Mouse (Mus musculus): ENCODE data around the gene Tmem262.
"Not testable (repeated sequence)": the region's sequence is repeated elsewhere in the genome, so short reads cannot be mapped to it uniquely, and the experiment has no call there.

Gene Tmem262

DNA sequence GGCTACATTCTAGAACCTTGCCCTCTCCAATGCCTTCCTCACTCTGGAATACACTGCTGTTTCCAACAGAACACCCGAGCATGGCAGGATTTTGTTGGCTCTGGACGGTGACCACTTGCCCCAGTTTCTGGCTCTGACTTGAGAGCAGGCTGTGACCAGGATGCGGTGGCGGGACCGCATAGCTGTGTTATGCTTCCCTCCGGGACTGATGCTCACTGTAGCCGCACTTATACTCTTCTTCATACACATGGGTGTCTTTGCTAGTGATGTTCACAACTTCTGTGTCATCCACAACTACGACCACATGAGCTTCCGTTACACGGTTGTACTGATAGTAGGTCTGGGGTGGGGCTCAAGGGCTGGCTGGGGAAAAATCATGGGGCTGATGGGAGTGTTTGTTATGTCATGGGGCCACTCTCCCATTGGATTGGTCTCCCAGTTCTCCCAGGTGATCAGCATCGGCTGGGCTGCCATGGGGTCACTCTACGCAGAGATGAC, at the start of gene Tmem262:
TSS of gene Tmem262 (plus strand) at position 51 of the 498 bp plus-strand sequence.
- no peak for DNase-seq

DNA sequence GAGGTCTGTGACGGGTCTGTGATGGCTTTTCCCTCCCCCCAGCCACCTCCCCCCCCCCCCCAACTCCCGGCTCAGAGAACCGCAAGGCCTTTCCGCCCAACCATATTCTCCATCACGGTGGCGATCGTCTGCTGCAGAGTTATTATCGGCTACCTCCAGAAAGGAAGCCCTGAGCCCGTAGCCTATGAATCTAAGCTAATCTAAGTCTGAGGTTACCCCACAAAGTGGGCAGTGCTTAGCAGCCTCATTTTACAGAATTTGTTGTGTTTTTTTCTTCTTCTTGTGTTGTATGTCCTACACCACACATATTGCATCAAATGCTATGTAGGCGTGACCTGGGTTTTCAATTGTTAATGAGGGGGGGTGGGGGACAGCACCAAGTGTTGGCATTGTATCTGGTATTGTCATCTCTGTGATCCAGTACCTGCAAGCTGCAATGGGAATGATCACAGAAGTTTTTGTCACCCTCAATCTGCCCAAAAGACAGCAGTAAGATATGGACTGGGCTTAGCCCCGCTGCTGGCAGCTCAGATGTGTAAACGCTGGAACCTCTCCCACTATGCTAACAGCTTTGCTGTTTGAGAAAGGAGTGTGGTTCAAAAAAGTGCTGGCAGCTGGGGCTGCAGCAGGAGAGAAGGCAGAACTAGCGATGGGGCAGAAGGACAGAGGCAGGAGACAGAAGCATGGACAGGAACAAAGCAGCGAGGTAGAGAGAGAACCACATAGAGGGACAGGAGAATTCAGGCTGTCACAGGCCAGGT, 49.1 kb upstream of the Tmem262 start:
- DNase-seq: no peak

DNA sequence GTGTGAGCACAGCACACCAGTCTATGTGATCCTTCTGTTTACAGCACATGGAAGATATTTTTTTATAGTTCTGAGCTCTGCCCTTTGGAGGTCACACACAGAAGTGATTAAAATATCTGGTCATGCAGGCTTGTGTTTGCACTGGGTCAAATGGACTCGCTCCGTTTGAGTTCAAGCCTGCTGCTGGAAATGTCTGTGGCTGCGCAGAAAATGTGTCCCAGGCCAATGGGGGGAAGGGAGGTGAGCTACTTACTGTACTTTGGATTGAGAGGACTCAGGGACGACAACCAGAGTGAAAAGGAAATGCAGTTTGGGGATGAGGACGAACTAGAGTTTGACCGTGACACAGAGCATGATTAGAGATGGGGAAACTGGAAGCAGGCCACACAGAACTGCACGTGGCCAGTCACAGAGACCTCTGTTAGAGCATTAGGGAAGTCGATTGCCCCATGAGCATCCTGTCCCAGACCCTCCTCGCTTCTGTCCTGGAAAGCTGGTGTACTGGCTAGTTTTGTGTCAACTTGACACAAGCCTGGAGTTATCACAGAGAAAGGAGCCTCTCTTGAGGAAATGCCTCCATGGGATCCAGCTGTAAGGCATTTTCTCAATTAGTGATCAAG, 43.8 kb upstream of the Tmem262 start:
- no peak for DNase-seq

DNA sequence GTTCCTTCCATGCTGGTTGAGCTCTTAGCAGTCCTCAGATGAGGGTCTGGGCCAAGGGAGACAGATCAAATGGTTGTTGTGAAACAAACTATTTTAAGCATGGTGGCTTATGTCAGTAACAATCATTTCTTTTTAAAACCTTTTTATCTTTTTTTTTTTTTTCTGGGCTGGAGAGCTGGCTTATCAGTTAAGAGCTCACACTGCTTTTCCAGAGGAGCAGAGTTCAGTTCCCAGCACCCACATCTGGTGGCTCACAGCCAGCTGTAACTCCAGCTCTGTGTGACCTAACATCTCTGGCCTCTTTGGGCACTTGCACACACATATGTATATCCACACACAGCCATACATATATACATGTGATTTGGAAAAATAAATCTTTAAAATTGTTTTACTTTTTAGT, 42.1 kb upstream of the Tmem262 start:
- DNase-seq: no peak

DNA sequence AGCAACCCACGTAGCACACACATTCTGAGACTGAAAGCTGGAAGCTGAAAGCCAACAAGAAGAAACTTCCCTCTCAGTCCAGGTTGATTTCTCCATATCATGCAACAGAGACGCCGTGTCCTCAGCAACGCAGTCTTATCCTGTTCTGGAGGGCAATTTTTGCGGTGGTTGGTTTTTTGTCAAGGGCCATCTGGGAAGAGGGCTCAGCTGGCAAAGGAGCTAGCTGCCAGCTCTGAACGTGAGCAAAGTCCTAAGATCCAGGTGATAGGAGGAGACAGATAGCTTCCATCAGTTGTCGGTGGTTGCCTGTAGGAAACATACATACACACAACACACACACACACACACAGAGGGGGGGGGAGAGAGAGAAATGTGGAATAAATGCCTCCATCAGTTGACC, 41.5 kb upstream of the Tmem262 start:
- no peak for DNase-seq

DNA sequence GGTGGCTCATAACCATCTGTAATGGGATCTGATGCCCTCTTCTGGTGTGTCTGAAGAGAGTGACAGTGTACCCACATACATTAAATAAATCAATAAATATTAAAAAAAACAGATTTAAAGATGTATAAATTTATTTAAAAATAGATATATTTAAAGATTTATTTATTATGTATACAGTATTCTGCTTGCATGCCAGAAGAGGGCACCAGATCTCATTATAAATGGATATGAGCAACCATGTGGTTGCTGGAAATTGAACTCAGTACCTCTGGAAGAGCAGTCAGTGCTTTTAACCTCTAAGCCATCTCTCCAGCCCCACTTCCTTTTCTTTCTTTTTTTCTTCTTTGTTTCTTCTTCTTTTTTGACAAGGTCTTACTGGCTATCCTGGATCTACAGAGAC, 39.8 kb upstream of the Tmem262 start:
- DNase-seq: no peak

DNA sequence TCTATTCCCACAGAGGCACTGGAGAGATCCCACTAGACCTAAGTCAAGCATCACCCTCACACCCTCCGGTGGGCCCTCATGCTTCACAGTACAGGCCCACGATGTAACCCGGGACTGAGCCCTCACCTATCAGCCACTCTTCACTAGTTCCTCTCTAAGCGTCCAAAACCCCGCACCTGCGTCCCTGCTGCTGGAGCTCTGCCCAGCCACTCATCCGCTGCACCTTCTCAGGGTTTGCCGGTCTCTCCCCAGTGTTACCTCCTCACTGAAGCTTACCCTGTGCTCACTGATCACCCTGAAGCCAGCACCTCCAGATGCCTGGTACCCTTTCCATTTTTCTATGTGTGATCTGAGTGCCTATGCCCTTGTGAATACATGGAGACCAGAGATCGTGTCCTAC, 37.5 kb upstream of the Tmem262 start:
- DNase-seq: no peak

DNA sequence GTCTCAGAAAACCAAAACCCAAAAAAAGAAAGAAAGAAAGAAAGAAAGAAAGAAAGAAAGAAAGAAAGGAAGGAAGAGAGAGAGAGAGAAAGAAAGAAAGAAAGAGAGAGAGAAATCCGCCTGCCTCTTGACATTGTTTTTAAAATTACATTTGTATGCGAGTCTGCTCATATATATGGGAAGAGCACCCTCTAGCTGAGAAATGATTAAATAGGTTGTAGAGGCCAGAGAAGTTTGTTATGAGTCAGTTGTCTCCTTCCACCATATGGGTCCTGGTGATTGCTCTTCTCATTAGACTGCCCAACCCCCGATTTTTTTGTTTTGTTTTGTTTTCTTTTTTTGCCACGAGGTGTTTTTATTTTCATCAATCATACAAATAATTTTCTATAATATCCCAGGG, 35.7 kb upstream of the Tmem262 start:
- not testable (repeated sequence) for DNase-seq

DNA sequence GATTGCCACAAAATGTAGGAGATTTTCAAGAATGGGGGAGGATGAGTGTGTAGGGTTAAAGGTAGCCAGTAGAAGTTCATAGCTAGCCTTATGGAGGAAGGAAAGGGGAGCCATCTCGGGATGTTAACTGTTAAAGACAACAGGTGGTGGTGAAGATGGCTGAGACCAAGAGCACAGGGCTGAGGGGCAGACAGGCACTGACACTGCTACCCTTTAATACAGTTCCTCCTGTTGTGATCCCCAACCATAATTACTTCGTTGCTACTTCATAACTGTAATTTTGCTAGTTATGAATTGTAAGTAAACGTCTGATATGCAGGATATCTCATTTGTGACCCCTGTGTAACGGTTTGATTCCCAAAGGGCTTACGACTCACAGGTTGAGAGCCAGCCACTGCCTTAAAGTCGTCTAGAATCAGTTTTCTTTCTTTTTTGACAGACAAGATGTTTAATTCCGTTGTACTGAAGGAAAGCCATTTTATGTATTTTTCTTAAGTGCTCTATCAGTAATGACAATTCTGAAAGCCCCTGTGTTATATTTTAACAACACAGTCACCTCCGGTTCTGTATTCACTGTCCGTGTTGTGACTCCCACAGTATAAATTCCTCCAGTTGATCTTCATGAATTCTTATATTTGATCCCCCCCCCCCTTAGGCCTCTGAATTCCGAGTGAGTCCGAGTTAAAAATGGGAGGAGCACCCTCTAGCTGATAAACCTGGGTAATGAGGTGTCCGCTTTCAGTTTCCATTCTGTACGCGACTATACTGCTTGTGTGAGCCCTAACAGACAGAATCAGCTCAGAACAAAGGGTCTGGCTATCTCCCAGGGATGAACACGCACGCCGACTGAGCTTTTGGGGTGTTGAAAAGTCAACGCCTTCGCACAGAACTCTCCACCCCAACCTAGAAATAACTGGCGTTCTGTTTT, 34.2 kb upstream of the Tmem262 start:
- no peak for DNase-seq

DNA sequence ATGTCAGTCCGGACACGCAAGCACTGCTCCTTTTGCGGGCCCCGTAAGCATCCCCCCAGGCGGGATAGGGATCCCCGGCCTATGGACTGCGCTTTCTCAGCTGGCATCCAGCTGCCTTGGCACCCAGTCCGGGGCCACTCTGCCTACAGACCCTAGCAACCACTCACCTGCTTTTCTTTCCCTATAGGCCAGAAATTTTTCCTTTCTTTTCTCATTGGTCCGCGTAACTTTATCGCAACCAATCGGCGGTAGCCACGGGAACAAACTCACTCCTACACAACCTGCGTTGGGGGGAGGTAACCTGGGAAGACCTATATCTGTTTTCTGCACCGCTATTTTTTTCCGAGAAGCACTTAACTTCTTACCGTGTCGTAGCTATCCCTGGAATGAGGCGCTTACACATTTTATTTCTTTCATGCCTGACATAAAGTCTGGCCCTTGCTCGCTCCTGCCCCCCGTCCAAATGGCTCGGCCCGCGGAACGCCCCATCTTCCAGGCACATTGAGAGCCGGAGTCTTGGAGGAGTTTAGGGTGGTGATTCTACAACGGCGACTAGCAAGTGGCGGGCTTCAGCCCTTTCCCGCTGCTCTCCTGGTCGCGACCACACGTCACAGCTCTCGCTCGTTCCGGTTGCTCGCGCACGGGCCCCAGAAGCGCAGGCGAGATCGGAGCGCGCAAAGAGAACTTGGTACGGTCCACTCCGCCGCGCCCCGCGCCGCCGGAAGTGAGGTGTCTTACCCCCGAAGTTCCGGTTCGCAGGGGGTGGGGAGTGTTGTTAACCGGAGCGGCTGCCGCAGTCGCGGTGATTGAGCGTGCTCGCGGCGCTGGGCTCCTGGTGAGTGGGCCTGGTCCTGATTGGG, 33.3 kb upstream of the Tmem262 start, which contains the start of gene Syvn1:
TSS of gene Syvn1 (plus strand) at position 283 of the 860 bp plus-strand sequence.
- peak; percentile 91 for DNase-seq

DNA sequence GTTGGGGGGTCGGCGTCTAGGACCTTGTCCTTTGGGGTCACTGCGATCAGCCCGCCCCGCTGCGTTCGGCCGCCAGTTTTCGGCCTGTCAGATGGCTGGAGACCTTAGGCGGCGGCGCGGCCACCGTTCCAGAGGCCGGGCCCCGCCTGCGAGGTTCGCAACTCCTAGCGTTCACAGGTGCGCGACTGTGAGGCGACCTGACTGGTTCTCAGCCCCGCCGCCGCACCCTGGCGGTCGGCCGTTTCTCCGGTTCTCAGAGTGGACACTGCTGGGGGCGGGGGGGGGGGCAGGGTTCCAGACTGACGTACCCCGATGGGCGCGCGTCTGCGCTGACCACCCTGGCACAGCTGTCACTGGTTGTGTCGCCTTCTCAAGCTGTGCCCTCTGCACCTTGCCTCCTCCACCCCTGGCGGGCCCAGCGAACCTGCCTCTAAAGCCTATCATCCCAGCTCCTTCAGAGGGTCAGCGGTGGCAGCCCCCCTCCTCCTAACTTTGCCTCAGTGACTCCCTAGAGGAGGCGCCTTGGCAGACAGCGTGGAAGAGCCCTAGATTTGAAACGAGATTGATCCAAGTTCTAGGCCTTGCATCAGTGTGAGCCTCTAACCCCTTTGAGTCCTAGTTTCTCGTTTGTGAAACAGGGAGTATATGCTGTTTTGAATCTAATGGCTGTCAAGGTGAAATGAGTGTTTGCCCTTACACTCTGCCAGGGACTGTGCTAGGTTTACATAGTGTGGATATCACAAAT, 32.5 kb upstream of the Tmem262 start:
- no peak for DNase-seq

DNA sequence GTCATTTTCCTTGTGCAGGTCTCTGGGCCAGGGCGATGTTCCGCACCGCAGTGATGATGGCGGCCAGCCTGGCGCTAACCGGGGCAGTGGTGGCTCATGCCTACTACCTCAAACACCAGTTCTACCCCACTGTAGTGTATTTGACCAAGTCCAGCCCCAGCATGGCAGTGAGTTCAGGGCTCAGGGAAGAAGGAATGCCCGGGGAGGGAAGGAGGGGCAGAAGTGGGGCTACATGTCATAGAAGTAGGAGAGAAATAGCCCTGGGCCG, 32.0 kb upstream of the Tmem262 start:
- peak in 1 of 2 experiments; percentile 26 for DNase-seq

DNA sequence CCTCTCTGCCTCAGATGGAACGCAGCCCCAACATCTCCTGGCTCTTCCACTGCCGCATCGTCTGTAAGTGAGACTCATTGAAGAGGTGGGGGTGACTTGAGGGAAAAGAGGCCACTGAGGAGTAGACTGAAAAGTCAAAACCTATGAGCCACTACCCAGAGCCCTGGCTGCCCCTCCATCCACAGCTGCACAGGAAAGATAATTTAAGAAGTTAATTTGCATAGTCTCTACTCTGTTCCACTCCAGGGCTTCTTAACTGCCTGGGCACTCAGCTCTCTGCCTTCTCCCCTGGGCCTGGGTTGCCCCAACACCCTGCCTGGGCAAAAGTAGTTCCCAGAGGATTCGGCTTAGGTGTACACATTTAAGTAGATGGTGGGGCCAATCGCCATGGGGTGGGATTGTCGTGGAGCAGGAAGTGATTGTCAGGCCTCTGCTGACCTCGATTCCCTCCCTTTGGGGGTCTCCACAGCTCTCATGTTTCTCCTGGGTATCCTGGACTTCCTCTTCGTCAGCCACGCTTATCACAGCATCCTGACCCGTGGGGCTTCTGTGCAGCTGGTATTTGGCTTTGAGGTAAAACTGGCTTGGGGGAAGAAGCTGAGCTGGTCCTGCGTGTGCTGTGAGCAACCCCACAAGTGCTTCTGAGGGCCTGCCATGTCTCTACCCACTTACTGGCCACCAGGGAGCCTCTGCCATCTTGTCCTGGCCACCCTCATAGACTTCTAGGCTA, 31.0 kb upstream of the Tmem262 start:
- DNase-seq: peak in 1 of 2 experiments; percentile 32

DNA sequence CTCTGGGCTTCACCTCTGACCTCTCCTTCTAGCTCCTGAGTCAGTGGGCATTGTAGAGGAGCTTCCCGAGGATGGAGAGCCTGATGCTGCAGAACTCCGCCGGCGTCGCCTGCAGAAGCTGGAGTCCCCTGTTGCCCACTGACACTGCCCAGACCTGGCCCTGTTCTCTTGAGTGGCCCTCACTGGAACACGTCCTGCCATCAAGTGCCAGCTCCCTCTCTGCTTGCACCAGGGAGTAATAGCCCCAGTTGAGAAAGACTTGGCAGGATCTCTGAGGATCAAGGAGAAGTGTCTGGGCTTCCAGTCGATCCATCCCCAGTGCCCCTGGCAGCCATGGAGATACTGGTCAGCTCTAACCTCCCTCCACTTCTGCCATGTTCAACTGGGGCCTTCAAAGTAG, 27.3 kb upstream of the Tmem262 start:
- peak in 1 of 2 experiments; percentile 25 for DNase-seq

DNA sequence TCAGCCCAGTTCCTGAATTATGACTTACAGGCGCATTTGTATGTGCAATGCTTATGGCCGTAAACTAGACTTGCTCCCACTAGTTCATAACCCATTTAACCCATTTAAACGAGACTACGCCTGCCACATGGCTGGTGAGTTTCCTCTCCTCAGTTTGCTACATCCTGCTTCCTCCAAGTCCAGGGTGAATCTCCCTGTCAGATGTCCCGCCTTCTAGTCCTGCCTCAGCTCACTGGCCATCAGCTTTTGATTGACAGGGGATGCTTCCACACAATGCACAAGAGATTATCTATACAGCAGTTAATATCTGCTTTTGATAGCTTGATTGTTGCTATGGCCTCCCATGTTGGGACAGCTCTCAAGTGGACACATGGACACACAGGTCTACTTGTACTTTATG, 25.5 kb upstream of the Tmem262 start:
- DNase-seq: no peak

DNA sequence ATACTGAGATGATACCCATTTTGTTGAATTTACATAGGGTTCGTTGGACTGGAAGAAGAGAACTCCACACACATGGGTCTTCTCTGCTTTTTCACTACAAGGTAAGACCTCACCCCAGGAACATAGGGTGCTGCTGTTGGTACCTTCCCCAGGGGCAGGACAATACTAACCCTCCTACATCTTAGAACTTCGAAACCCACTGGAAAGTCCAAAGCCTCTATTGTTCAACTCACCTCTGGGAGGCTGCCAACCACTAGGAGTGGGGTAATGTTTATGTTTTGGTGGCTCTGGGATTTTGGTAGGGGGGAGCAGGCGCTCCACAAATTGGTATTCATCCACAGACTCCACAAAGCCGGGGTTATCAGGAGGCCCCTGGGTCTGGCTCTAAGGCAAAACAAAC, 23.1 kb upstream of the Tmem262 start:
- DNase-seq: no peak

DNA sequence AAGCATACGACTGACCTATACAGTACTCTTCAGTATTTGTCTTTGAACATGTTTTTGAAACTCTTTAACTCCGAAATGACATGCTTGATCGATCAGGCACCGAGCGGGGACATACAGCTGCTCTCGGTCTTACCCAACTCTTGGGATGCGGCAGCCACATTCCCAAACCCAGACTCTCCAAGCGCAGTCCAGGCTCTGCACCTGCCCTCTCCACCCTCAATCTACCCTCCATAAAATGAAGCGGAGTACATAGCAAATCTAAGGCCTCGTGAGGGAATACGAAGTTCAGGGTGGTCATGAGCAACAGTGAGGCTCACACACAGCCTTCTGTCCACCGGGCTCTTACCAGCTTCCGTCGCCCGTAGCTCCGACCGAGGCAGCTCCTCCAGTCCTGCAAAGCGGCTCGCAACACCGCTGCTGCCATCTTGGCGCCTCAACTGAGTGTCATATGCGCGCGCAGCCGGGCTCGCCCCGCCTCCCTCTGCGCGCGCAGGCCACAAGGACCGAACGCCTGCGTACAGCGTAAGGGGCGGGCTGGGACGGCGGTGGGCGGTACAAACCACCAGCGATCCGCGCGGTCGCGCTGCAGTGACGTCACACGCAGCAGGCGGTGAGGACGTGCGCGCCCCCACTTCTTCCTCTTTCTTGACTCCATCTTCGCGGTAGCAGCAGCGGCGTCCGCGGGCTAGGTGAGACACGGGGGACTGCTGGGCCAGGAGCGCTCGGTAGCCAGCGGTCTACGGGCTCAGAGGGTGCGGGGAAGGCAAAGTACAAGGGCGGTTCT, 22.3 kb upstream of the Tmem262 start, which contains the start of the genes Mrpl49 and Fau:
TSS of gene Mrpl49 (minus strand) at position 473 of the 784 bp plus-strand sequence.
TSS of gene Fau (plus strand) at position 532 of the 784 bp plus-strand sequence.
- peak; percentile 99 for DNase-seq

DNA sequence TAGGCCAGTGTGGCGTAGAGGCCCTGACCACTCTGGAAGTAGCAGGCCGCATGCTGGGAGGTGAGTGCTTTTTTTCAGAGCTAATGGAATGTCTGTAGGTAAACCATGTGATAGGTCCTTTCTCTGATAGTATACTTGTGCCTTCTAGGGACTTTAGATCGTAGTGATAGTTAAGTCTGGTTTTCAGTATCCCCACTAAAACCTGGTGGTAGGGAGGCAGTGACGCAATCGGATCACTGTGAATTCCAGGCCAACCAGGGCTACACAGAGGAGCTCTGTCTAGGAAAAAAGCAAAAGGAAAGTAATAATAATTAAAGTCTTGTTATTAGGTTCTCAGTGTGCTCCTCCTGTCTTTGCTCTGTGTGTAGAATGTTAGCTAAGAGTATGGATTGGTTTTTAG, 21.3 kb upstream of the Tmem262 start:
- no peak for DNase-seq

DNA sequence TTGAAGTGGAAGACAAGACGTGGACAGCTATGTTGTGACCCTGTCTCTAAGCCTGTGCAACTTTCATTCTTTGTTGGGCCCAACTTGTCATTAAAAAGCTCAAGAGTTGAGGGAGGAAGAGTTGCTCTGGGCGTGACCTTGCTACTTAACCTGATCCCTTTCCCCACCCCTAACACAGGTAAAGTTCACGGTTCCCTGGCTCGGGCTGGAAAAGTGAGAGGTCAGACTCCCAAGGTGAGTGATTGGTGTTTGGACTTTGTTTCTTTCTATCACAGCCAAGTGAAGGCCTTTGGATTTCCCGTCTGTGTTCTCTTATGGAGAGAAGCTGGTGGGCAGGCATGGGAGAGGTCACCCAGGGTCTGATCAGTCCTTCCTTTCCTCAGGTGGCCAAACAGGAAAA, 20.9 kb upstream of the Tmem262 start:
- DNase-seq: no peak

DNA sequence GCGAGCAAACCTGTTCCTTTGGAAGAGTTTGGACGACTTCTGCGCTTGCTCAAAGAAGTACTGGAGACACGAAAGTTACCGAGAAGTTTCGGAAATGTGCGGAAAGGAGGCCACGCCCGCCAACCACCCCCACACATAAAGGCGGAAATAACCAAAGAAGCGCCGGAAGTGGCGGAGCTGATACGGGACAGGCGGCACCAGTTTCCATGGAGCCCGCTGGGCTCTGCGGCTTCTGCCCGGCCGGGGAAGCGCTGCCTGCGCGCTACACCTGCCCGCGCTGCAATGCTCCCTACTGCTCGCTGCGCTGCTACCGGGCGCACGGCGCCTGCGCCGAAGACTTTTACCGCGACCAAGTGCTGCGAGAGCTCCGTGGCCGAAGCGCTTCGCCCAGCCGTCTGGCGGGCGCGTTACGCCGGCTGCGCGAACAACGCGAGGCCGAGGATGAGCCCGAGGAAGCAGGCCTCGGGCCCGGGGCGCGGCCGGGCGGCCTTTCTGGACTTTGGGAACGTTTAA, 18.8 kb upstream of the Tmem262 start, which contains the start of gene Znhit2:
TSS of gene Znhit2 (plus strand) at position 172 of the 513 bp plus-strand sequence.
- peak; percentile 95 to 96 for DNase-seq

Data from lung, postnatal 4 days (tissue).